Mouse (Mus musculus) liver, postnatal 0 days (tissue): ENCODE results near the gene B3galnt1.

Experiments
- CTCF ChIP-seq: sonication (generic); IDR thresholded peaks from 2 replicates; pipeline ENCODE4 v1.5.1; 2016; ENCODE audit warnings: antibody characterized with exemption, low read depth
- EP300 ChIP-seq: IDR thresholded peaks from 2 replicates; pipeline ENCODE4 v1.6.1; 2016; ENCODE audit warnings: antibody characterized with exemption, low read depth, mild to moderate bottlenecking

DNA sequence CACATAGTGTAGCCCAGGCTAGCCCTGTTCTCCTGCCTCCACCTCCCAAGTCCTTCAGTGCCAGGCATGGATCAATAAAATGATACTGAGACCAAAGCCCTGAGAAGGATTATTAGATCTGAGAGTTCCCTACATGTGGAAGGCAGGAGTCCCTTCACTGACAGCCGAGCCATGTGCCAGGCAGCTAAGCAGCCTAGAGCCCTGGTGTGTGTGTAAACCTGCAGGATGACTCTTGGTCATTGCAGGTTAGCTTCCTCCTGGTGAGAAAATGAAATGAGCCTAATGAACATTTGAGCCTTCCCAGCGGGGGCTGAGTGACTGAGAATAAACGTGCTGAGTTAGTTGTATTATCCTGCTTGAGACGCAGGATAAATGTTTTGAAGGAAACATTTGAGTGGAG, 49.2 kb downstream of the B3galnt1 start:
- no peak for TF ChIP-seq CTCF
- no peak for TF ChIP-seq EP300
